Mouse (Mus musculus) urinary bladder, adult 2 months (tissue): ENCODE data around the gene Gm12845. TPM values are rescaled to one million over a fixed set of nuclear protein-coding genes. Genes with fewer than 3 reads are reported as not detected.

Experiments used
- polyA plus RNA-seq: library from polyadenylated mRNA; depleted of rRNA; stranded (reverse); fragments of >200 nt; gene quantifications from 2 replicates; pipeline ENCODE4 v1.2.3, GENCODE M21; 2012; rRNA removed

Gm12845 gene
- polyA plus RNA-seq, 1 experiment, result not detected

Other genes starting within 250 kb of the Gm12845 start
- 66.2 and 76.1 TPM in 2 replicates for gene Rnf220, start 227.4 kb upstream of the Gm12845 start, polyA plus RNA-seq
- gene Eri3, start 174.0 kb upstream of the Gm12845 start, polyA plus RNA-seq, result 83.5 and 95.4 TPM in 2 replicates
- gene Dmap1, start 42.1 kb upstream of the Gm12845 start, polyA plus RNA-seq, result 33.0 and 33.9 TPM in 2 replicates
- not detected in 2 replicates for gene Klf17, start 41.2 kb downstream of the Gm12845 start, polyA plus RNA-seq
- 51.2 and 58.0 TPM in 2 replicates for gene Slc6a9, start 110.1 kb downstream of the Gm12845 start, polyA plus RNA-seq
- 0.90 and 1.7 TPM in 2 replicates for gene Ccdc24, start 148.1 kb downstream of the Gm12845 start, polyA plus RNA-seq
- 18.4 and 23.8 TPM in 2 replicates for gene B4galt2, start 159.1 kb downstream of the Gm12845 start, polyA plus RNA-seq
- gene Atp6v0b, start 162.9 kb downstream of the Gm12845 start, polyA plus RNA-seq, result 245 and 352 TPM in 2 replicates
- gene Dph2, start 167.6 kb downstream of the Gm12845 start, polyA plus RNA-seq, result 9.6 and 14.0 TPM in 2 replicates
- gene Ipo13, start 190.6 kb downstream of the Gm12845 start, polyA plus RNA-seq, result 40.0 and 40.5 TPM in 2 replicates
- 7.2 and 7.8 TPM in 2 replicates for gene Artn, start 205.4 kb downstream of the Gm12845 start, polyA plus RNA-seq